Mouse (Mus musculus) adipose tissue, adult 10 weeks (tissue): ENCODE measurements around the gene Xylt2. TPM values are rescaled to one million over a fixed set of nuclear protein-coding genes. Genes with fewer than 3 reads are reported as not detected.

Source experiments
- polyA plus RNA-seq: library from polyadenylated mRNA; stranded (reverse); fragments of 350-450 nt; fragmentation: Illumina TruSeq; extraction: RNeasy Lipid Tissue Mini Kit (QIAGEN cat#74804); gene quantifications from one replicate; pipeline ENCODE4 v1.2.3, GENCODE M21; 2014; ENCODE audit warnings: low read depth, low replicate concordance

Gene Xylt2
- 18.0 TPM for polyA plus RNA-seq

GRCm38 (mm10) chr11:94676754-94677606 lies at the start of gene Xylt2:
Gene Xylt2, minus strand, starts transcription at chr11:94677515.

GRCm38 (mm10) chr11:94704472-94704871 lies 27.2 kb upstream of the Xylt2 start, which contains the start of gene Gm11541:
Gene Gm11541, minus strand, starts transcription at chr11:94704499.

DNA sequence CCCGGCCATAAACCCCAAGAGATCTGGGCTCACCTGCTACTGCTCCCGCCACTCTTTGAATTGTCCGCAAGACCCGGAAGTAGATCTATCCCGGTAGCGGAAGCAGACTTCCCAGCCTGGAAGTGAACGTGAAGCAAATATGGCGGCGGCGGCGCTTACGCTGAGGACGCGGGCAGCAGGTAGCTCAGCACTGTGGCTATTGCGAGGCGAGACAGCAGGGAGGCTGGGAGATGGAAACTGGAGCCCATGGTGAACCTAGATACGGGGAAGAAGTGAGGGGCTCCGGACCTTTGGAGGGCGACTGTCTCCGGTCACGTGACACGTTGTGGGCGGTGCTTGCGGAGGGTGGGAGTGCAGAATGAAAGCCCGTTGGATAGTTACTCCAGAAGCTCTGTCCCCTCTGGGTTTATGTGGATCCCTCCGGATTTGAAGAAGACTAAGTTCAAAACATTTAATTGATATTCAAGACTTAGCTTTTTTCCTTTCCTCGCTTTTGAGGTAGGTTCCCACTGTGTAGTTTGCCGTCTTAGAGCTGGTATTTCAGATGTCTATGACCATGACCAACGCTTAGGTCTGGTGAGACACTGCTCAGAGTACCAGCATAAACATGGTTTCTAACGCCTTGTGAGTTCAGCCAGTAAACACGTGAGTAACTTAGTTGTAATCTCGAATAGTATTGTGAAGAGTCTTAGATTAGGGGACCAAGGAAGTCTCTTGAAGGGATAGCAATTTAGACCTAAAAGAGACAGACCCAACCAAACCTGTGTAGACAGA lies 23.5 kb downstream of the Xylt2 start, which contains the start of the genes Mrpl27 and Eme1:
Gene Mrpl27, plus strand, starts transcription at position 105 of the 774 bp plus-strand sequence.
Gene Eme1, minus strand, starts transcription at position 302 of the 774 bp plus-strand sequence.

GRCm38 (mm10) chr11:94629199-94629883 lies 48.0 kb downstream of the Xylt2 start, which contains the start of gene Lrrc59:
Gene Lrrc59, plus strand, starts transcription at chr11:94629767.

Other genes starting within 250 kb of the Xylt2 start
- gene Cacna1g, start 203.3 kb downstream of the Xylt2 start, polyA plus RNA-seq = 8.6 TPM
- 15.4 TPM for gene Spata20, start 191.3 kb downstream of the Xylt2 start, polyA plus RNA-seq
- 10.1 TPM for gene Epn3, start 177.5 kb downstream of the Xylt2 start, polyA plus RNA-seq
- gene Mycbpap, start 155.8 kb downstream of the Xylt2 start, polyA plus RNA-seq = 16.1 TPM
- 5.9 TPM for gene Rsad1, start 128.3 kb downstream of the Xylt2 start, polyA plus RNA-seq
- gene Chad, start 112.5 kb downstream of the Xylt2 start, polyA plus RNA-seq = 3.5 TPM
- 17.7 TPM for gene Acsf2, start 75.6 kb downstream of the Xylt2 start, polyA plus RNA-seq
- gene Lrrc59, start 47.7 kb downstream of the Xylt2 start, polyA plus RNA-seq = 90.2 TPM
- 85.4 TPM for gene Mrpl27, start 23.7 kb downstream of the Xylt2 start, polyA plus RNA-seq
- gene Eme1, start 23.6 kb downstream of the Xylt2 start, polyA plus RNA-seq = 0.24 TPM
- gene Gm11541, start 27.0 kb upstream of the Xylt2 start, polyA plus RNA-seq = not detected
- not detected for gene Cdc34b, start 64.3 kb upstream of the Xylt2 start, polyA plus RNA-seq
- gene Tmem92, start 105.2 kb upstream of the Xylt2 start, polyA plus RNA-seq = not detected